Mouse (Mus musculus): ENCODE measurements at regions not wholly inside any gene's neighbourhood (a gene's known extent, or its start where the extent isn't known, plus 50 kb on each side); places are given as distances from the start of the nearest gene placed in this dataset.

- TF ChIP-seq GATA1 (IDR thresholded peaks at IDR 0.05; ENCODE audit: low read length) (no peak), TAL1 (IDR thresholded peaks at IDR 0.05; ENCODE audit: low read length) (no peak)
Measured at GRCm38 (mm10) chr14:61817711-61818110, 210.5 kb downstream of the Kcnrg start.

All from erythroblast, embryonic 14.5 days (primary cell).